Mouse (Mus musculus) cerebellum, adult 2 months (tissue): ENCODE data around the gene Pes1. TPM values are rescaled to one million over a fixed set of nuclear protein-coding genes. Genes with fewer than 3 reads are reported as not detected.

Experiments used
- DNase-seq, 2 experiments: peaks; one replicate each; pipeline ENCODE4 v3.0.0; 2021
- H3K27ac ChIP-seq: fragments of 200-500 bp; 2 replicates; pipeline ENCODE4 v1.5.1; 2012; ENCODE audit warnings: low read length, control low read depth, inconsistent platforms; ENCODE audit not compliant: insufficient read depth
- H3K27me3 ChIP-seq: fragments of 200-500 bp; 2 replicates; pipeline ENCODE4 v1.6.1; 2012; ENCODE audit warnings: inconsistent platforms, mild to moderate bottlenecking, low read length, moderate library complexity; ENCODE audit not compliant: control insufficient read depth, insufficient read depth
- H3K4me1 ChIP-seq: fragments of 200-500 bp; 2 replicates; pipeline ENCODE4 v1.6.1; 2011; ENCODE audit warnings: low read length; ENCODE audit not compliant: control insufficient read depth, insufficient read depth
- H3K4me3 ChIP-seq: fragments of 200-500 bp; replicated peaks from 2 replicates; pipeline ENCODE3; 2011; ENCODE audit warnings: mild to moderate bottlenecking, low read depth, low read length, control low read depth; ENCODE audit not compliant: insufficient read depth
- CTCF ChIP-seq: fragments of 200-500 bp; IDR thresholded peaks from 2 replicates; pipeline ENCODE4 v1.5.1; 2011; ENCODE audit warnings: low read depth, mild to moderate bottlenecking, control low read depth, low read length, moderate library complexity, borderline replicate concordance; ENCODE audit not compliant: insufficient read depth
- POLR2A ChIP-seq: fragments of 200-500 bp; IDR thresholded peaks from 2 replicates; pipeline ENCODE4 v1.6.1; 2011; ENCODE audit warnings: low read length, control low read depth, borderline replicate concordance; ENCODE audit not compliant: insufficient read depth
- WGBS: fragments of 180-500 bp; shearing (Covaris S2); methylation state at CpG from one replicate; pipeline ENCODE4 v1.1.7; 2018; 5-methylcytosine and 5-hydroxymethylcytosine counted together
- polyA plus RNA-seq: library from polyadenylated mRNA; depleted of rRNA; stranded (reverse); fragments of >200 nt; gene quantifications from 2 replicates; pipeline ENCODE4 v1.2.3, GENCODE M21; 2012; rRNA removed

The Pes1 gene
- 36.6 and 36.9 TPM in 2 replicates for polyA plus RNA-seq

DNA sequence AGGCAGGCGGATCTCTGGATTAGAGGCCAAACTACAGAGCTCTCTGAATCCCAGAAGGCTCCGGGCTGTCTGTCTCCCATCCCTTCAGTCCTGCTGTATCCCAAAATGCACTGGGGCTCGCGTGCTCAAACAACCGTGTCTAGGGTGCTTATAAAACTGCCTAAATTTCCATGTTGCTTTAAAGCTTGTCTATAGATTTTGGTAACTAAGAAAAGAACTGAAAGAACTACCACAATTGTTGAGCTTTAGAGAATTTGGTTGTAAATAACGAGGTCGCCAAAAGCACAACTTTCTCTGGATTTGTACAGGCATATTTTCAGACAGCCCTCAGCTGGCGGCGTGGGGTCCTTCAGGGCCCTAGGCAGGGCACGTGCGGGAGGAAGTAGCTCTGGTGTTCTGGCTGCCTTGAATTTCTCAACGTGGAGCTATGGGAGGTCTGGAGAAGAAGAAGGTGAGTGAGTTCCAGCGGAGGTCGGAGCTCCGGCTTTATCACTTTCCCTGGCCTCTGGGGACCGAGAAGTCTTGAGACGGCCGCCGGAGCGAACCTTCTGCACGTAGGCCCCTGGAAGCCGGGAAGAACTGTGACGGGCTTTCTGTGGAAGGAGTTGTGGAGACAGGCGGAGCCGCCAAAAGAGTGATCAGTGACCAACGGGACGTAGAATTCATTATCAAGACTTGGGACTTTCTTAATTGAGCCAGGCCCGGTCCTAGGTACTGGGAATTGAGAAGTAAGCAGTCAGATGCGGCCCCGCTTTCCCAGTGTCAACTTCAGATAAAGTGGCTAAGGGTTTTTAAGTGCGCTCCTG lies at the start of gene Pes1:
Gene Pes1 (plus strand): TSS at position 366 of the 806 bp plus-strand sequence.
- under 1% methylated on average over 31 of the region's 31 CpGs for WGBS
- no peaks in the 10 kb centered on the region for H3K27me3 ChIP-seq
- H3K4me1 ChIP-seq, result no peaks in the 10 kb centered on the region; the same call in 1 of the 2 replicates
- H3K4me3 ChIP-seq, result peak within 1 kb of the TSS; percentile 68
- peak within 1 kb of the TSS; percentile 14; the same call in 1 of the 2 replicates for H3K27ac ChIP-seq
- TF ChIP-seq CTCF, result no peak
- TF ChIP-seq POLR2A, result peak; percentile 34; the same call in 1 of the 2 replicates
- DNase-seq, result peak; percentile 84 to 87

DNA sequence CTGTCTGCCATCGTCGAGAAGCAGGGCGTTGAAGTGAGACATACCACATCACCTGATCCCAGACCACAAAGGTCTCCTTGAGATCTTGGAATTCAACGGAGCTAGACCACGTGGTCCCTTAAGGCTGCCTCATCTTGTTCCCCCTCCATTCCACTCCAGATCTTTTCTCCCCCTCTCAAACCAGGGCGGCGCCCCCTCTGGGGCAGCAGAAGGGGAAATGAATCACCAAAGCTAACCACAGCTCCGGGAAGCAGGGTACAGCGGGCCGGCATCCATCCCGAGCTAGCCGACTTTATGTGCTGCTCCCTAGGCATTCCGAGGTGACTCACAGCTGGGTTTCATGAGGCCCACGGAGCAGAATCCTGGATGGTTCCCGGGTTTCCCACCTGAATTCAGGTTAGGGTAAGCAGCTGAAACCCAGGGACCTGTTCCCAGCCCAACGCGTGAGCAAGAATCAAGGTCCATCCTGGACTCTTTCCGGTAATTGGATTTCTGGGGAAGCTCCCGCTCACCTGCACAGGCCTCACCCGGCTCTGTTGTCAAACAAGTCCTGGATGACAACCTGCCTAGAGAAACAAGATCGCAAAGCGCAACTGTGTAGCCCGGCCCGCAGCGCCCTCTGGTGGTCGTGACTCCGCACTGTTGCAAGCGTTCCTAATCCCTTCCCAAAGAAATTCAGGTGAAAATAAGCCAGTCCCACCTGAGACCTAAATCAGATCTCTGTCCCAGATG lies 49.5 kb upstream of the Pes1 start, which contains the start of gene Slc35e4:
Gene Slc35e4 (minus strand): TSS at position 556 of the 732 bp plus-strand sequence.
- H3K27me3 ChIP-seq, result no peaks in the 10 kb centered on the region
- DNase-seq, result peak; percentile 84 to 92
- peak; percentile 90 for TF ChIP-seq CTCF
- peak; percentile 23; the same call in 1 of the 2 replicates for TF ChIP-seq POLR2A
- H3K4me3 ChIP-seq, result peak within 1 kb of the TSS; percentile 78
- WGBS, result under 1% methylated on average over 28 of the region's 28 CpGs
- peaks cover 18% of the 10 kb centered on the region for H3K4me1 ChIP-seq
- H3K27ac ChIP-seq, result peak within 1 kb of the TSS; percentile 60

DNA sequence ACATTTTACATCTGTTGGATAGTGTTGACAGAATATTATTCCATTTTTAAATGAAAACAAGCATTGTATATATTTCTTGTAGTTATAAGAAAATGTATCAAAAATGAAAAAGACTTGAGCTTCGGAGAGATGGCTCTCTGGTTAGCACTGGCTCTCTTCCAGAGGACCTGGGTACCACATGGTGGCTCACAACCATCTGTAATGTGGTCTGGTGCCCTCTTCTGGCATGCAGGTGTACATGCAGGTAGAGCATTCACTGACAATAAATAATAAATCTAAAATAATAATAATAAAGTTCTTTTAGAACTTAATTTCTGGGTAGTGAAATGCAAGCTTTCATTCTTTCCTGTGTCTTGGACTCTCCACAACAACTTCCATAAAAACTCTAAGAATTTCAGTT lies 45.0 kb upstream of the Pes1 start:
- no peaks in the 10 kb centered on the region for H3K4me1 ChIP-seq
- DNase-seq, result peak in 1 of 2 experiments; percentile 50
- no peak for TF ChIP-seq POLR2A
- TF ChIP-seq CTCF, result peak; percentile 63; the same call in 1 of the 2 replicates
- H3K27me3 ChIP-seq, result no peaks in the 10 kb centered on the region
- WGBS, result 15% methylated on average over 1 of the region's 1 CpGs
- H3K4me3 ChIP-seq, result no peak overlapping the region
- H3K27ac ChIP-seq, result no peak overlapping the region

GRCm38 (mm10) chr11:3920476-3920875 lies 43.3 kb upstream of the Pes1 start:
- Histone ChIP-seq H3K27me3 (no peaks in the 10 kb centered on the region), H3K27ac (no peak overlapping the region), H3K4me3 (no peak overlapping the region), H3K4me1 (no peaks in the 10 kb centered on the region)
- no peak for DNase-seq
- WGBS, result 87% methylated on average over 7 of the region's 7 CpGs
- TF ChIP-seq CTCF, result no peak
- TF ChIP-seq POLR2A, result no peak

DNA sequence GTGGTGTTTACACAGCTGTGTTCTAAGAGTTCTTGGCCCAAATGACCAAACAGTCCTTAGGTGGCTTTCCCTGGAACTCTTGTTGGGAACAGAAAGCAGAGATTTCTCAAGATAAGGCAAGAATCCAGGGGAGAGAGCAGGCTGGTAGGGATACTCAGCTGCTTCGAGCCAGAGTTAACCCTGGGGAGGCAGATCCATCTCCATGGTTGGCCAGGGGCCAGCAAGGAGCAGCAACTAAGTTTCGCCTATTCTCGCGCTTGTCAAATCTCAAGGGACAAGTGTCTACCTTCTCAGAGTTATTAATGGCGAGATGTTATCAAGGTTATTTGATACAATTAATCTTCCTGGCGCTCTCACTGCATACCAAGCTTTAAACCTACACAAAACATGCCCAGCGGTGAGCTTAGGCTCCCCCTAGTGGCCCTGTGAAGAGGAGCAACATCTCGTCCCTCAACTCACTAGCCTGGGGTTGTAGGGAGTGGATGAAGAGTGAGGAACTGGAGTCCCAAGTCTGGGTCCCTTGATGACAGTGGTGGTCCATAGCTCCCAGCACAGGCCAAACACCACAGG lies 42.4 kb upstream of the Pes1 start:
- peak; percentile 60 to 65 for DNase-seq
- Histone ChIP-seq H3K27ac (no peak overlapping the region), H3K4me1 (no peaks in the 10 kb centered on the region), H3K27me3 (no peaks in the 10 kb centered on the region), H3K4me3 (peak overlapping the region; percentile 24)
- TF ChIP-seq CTCF (peak; percentile 91), POLR2A (no peak)
- WGBS, result 11% methylated on average over 8 of the region's 8 CpGs

DNA sequence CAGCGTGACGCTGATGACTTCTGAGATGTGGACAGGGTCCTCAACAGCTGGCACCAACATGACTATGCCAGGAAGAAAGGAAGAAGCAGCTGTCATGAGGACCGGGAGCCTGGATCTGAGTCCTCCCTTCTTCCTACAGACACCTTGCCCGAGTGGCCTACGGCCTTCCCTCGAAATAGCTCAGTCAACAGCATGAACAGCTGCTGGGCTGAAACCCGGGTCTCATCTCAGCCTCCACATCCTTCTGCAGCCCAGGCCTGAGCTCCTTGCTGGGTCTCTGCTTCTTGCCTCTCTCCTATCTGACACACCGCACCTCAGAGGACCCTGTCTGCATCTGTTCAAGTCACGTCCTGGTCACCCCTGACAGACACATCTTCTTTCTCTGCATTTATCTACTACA lies 41.7 kb upstream of the Pes1 start:
- Histone ChIP-seq H3K4me3 (no peak overlapping the region), H3K27ac (no peak overlapping the region), H3K27me3 (no peaks in the 10 kb centered on the region), H3K4me1 (no peaks in the 10 kb centered on the region)
- TF ChIP-seq POLR2A, result no peak
- no peak for TF ChIP-seq CTCF
- no peak for DNase-seq
- 90% methylated on average over 9 of the region's 9 CpGs for WGBS

DNA sequence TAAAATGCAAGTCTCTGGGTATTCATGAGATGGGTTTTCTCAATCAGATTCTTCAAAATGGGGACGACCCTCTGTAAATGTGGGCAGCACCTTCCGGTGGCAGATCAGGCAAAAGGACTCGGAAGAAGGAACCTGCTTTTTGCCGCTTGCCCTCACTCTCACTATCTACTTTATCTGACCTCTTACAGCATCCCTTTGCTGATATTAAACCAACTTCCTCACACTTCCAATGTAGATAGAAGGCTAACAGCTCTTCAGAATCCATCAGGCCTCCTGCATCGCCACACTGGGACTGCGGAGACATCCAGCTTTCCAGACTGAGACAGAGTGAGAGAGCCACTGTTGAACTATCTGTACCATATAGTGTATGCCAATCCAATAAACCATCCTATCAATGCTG lies 41.0 kb upstream of the Pes1 start:
- Histone ChIP-seq H3K4me1 (no peaks in the 10 kb centered on the region), H3K27me3 (no peaks in the 10 kb centered on the region), H3K4me3 (no peak overlapping the region), H3K27ac (no peak overlapping the region)
- WGBS, result 96% methylated on average over 6 of the region's 6 CpGs
- no peak for DNase-seq
- no peak for TF ChIP-seq POLR2A
